Mouse (Mus musculus) common myeloid progenitor, adult 5-6 weeks (primary cell): ENCODE results near the gene Bank1. TPM values are rescaled to one million over a fixed set of nuclear protein-coding genes. Genes with fewer than 3 reads are reported as not detected.

Experiments
- ATAC-seq: replicated peaks from 2 replicates; pipeline ENCODE4 v1.8.0; 2016; ENCODE audit warnings: low read depth, mild to moderate bottlenecking, moderate TSS enrichment, inconsistent platforms; ENCODE audit not compliant: poor library complexity, severe bottlenecking
- total RNA-seq: library from RNA; stranded (forward); fragments of 200-1000, 187-1606 nt; gene quantifications from 2 replicates; pipeline ENCODE4 v1.2.3, GENCODE M21; 2017

The Bank1 gene
- total RNA-seq, 1 experiment from 2014 or later: 0.05 TPM

- no peak for ATAC-seq
These were observed 210.2 kb downstream of the Bank1 start for GRCm38 (mm10) chr3:136115478-136116215.

- no peak for ATAC-seq
These were observed 216.3 kb downstream of the Bank1 start for GRCm38 (mm10) chr3:136109411-136110139.

DNA sequence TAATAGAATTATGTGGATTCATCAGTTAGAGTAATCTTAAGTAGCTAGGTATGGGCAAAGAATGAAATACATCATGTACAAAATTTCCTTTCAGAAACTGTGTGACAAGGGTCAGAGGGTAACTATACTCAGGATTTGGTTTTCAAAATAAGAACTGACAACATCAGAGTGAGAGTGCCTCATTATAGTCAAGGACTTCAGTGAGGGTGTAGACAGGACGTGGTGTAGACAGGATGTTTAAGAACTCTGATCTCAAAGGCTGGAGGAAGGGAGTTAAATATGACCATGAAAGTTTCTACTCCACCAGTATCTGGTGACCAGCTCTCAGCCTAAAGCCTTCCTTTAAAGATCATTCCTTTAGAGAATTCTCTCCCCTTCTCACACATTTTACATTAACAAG, 219.4 kb downstream of the Bank1 start:
- ATAC-seq: no peak

DNA sequence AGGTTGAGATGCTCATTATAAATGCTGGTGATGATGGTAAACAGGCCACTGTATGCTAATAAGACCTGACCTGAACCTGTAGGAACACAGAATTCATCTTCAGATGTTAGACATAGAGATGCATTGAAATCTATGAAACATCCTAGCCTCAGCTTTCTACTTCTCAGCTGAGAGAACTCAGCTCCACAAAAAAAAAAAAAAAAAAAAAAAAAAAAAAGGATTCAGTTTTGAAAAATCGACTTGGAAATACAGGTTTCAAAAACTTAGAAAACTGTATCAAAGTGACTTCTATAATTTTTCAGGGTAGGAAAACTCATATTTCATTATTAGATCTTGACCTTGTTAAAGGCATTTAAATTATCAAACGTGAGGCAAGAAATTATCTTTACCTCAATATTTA, 222.5 kb downstream of the Bank1 start:
- no peak for ATAC-seq

DNA sequence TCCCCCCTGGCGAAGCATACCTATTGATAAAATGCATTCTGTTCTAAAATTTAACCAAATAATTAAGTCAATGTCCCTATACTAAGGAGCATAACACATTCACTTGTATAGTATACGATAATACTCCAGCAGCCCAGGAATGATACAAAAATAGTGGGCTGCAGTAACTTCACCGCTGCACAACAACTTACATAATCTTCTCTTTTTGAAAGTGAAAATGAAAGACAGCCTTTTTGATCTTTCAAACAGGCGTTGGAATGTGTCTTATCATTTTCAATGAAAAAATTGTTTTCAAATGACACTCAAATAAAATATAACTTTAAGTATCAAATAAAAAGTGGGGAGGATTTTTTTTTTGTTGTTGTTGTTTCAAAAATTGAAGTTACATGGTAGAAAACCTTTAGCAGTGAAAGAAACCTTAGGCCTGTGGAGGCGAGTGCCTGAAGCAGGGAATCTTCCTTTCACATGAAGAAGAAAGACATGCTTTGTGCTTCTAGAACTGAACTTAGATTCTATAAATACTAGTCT, 224.8 kb downstream of the Bank1 start:
- 0 out of 2 replicates have a peak, but pooled peaks have one; percentile 36 for ATAC-seq

DNA sequence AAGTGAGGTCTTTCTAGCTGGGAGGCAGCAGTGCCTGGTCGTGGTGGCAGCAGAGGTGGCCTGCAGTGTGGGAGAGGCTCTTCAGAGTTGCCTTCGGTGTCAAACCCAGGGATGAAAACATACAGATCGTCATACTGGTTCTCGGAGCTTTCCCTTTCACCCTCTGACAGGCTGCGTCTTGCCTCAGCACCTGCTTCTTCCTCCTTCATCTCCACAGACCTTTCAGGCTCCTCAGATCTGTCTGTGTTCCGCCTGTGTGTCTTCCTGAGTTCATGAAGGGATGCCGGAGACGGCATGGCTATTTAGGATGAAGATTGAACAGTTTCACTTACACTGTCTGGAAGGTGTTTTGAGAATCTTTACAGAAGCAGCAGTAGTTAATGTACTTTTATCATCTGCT, 225.6 kb downstream of the Bank1 start:
- ATAC-seq: no peak

DNA sequence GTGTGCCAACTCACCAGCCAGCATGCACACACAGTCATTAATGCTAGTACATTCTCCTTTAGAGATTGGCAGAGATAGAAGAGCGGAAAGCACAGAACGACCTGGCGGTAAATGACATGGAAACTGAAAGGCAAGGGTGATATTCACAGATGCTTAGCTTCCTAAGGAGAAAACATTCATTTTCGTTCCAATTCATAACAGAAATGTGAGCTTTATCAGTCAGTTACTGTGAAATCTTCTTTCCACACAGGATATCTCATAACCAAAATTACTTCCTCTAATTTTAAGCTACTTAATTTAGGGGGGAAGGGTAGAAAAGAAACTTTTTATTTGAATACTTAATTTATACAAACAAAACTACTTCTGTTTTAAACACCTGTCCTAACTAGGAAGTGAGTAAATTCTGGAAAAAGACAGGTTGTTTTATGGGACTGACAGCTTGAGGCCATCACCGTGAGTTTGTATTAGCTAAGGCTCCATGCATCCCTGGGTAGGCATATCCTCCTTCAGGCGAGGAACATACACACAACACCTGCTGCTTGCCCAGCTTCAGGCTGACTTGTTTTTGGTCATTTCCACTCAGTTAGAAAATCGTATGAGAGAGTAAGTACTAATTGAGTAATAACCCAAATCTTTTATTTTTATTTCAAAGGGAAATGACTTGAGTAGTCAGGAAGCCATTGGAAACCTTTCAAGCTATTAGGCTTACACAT, 238.8 kb downstream of the Bank1 start:
- peak; percentile 69 for ATAC-seq

DNA sequence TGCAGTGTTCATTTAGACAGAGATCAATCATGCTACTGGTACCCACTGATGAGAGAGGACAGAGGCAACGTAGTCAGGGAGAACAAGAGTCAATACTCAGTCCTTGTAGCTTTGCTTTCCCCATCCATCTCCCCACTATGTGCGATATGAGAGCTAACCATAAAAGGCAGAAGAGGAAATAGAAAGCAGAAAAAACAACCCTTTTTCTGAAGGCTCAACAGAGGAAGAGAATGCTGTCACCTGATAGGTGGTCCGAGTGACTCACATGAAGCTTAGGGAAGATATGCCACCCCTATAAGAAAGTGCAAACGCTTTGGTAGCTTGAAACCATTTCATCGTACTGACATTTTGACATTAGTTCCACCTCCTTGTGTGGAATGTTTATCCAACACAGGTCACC, 239.4 kb downstream of the Bank1 start:
- ATAC-seq: peak; percentile 53

GRCm38 (mm10) chr3:136085077-136085476, 240.8 kb downstream of the Bank1 start:
- no peak for ATAC-seq

DNA sequence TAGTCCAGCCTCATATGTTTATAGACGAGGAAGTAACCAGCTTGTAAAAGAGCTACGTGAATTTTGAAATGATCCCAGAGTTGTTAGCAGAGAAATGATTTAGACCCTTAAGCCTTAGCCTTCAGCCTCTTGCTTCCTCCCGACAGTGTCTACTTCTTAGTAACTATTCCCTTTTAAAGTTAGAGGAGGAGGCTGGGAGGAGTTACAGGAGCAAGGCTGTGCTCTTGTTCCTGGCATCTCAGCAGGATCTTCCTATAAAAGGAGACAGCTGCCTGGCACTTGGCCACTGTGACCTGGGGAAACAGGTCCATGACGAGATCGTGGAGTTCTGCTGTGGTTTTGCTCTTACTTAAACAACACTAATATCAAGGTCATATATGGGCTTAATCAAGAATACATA, 241.8 kb downstream of the Bank1 start:
- no peak for ATAC-seq

GRCm38 (mm10) chr3:136081264-136081663, 244.6 kb downstream of the Bank1 start:
- no peak for ATAC-seq

DNA sequence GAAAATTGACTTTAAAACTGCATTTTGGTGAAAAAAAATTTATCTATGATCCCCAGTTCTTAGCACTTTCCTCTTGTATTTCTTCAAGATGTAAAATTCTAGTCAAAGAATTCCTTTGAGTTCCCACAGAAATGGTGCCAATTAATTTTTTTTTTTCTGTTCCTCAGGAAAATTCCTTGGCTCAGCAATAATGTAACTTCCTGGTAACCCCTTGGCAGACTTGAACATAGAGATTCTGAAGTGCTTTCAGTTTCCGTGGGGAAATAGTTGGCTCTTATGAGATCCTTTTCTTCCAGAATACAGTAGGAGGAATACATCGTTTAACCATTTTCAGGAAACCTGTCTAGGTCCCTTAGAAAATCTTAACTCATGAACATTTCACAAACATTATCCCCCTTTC, 247.3 kb downstream of the Bank1 start:
- ATAC-seq: no peak

GRCm38 (mm10) chr3:136070394-136070793, 255.5 kb downstream of the Bank1 start:
- ATAC-seq: no peak

- peak; percentile 99 for ATAC-seq
These were observed 264.0 kb downstream of the Bank1 start for GRCm38 (mm10) chr3:136061907-136062306.

- peak; percentile 86 for ATAC-seq
These were observed 275.2 kb downstream of the Bank1 start for GRCm38 (mm10) chr3:136050635-136051034.

DNA sequence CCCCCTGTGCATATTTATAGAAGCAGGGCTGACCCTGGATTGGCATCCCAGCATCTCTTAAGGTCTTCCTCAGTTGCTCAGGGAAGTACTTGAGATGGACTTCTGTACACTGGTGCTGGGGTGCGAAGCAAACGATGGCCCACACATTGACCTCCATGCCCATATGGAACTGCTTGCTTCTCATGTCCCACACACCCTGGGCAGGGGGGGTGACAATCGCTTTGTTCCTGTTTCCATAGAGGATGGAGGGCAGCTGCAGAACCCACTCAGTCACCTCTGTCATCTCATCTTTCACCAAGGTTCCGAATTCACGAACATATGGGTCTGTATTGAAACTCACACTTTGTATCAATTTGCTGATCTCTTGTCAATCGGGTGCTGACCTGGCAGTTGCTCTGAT, 275.7 kb downstream of the Bank1 start:
- peak; percentile 50 for ATAC-seq

GRCm38 (mm10) chr3:136048026-136048425, 277.8 kb downstream of the Bank1 start:
- ATAC-seq: peak; percentile 43; the same call in 1 of the 2 replicates

GRCm38 (mm10) chr3:136045381-136045780, 280.5 kb downstream of the Bank1 start:
- no peak for ATAC-seq

DNA sequence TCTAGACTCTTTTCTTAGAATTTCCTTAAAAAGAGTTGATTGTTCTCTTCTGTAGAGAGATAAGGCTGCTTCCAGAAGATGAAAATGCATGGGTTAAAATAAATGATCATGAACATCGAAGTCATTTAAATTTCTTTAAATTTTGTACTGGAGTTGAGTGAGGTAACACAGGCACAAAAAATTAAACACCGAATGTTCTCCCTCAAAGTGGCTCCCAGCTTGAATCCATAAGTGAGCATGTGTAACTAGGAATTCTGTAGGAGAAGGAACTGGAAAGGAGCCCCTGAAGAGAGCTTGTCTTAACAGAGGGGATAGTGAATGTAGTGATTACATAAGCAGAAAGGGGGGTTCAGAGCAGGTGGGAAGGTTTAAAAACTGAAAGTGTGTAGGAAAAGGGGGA, 285.8 kb downstream of the Bank1 start:
- no peak for ATAC-seq

DNA sequence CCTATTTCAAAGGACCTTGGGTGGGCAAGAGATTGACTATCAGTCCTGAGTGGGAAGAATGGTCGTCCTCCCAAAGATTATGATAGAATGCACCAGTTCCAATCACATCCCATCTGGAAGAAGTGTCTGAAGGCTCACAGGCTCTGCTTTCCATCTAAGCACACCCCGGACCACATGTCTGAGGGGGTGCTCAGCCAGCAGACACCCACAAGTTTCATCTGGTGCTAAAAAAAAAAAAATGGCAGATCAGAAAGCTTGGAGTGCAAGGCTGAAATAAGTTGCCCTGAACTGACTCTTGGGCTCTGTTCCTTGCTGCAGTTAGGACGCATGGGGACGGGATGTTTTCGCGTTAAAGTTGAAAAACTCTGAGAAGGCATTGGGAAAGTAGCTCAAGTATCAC, 286.4 kb downstream of the Bank1 start:
- no peak for ATAC-seq

DNA sequence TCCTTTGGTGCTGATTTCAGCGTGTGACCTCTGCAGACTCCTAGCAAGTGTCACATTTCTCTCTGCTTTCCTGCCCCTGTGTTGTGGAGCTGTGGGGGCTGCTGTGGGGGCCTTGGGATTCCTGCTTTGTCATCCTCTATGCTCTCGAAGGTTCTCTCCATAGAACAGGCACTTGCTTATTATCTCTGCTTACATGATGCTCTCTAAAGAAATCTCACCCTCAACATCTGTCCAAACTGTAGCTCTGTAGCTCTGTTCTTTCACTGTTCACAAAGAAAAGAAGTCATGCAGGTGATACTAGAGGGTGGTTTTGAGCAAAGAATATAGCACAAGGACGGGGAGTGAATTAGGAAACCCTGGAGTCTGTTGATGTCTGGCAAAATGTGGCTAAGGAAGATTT, 288.6 kb downstream of the Bank1 start:
- peak; percentile 42; the same call in 1 of the 2 replicates for ATAC-seq
